Mouse (Mus musculus) thymus, postnatal 25 days (tissue): ENCODE results near the gene Cd6.

ENCODE experiments used
- DNase-seq: peaks from one replicate; pipeline ENCODE4 v3.0.0; 2022

Gene Cd6

GRCm38 (mm10) chr19:10835671-10836070 is 5.8 kb upstream of the Cd6 start:
- DNase-seq = no peak

- no peak for DNase-seq
Observed at GRCm38 (mm10) chr19:10833611-10834010, 3.8 kb upstream of the Cd6 start.

GRCm38 (mm10) chr19:10832030-10832429 is 2.2 kb upstream of the Cd6 start:
- DNase-seq = no peak

GRCm38 (mm10) chr19:10831424-10831823 is 1.6 kb upstream of the Cd6 start:
- DNase-seq = peak; percentile 91

- peak; percentile 58 for DNase-seq
Observed at GRCm38 (mm10) chr19:10828321-10828720, 1.5 kb downstream of the Cd6 start.

GRCm38 (mm10) chr19:10824061-10824460 is 5.8 kb downstream of the Cd6 start:
- no peak for DNase-seq

- no peak for DNase-seq
Observed at GRCm38 (mm10) chr19:10822534-10822933, 7.3 kb downstream of the Cd6 start.

GRCm38 (mm10) chr19:10821319-10821718 is 8.5 kb downstream of the Cd6 start:
- DNase-seq = no peak

GRCm38 (mm10) chr19:10818217-10818946 is 11.5 kb downstream of the Cd6 start:
- DNase-seq = no peak

- DNase-seq = no peak
Observed at GRCm38 (mm10) chr19:10816462-10816861, 13.4 kb downstream of the Cd6 start.

- no peak for DNase-seq
Observed at GRCm38 (mm10) chr19:10815871-10816270, 14.0 kb downstream of the Cd6 start.

- no peak for DNase-seq
Observed at GRCm38 (mm10) chr19:10813905-10814304, 16.0 kb downstream of the Cd6 start.

GRCm38 (mm10) chr19:10813039-10813438 is 16.8 kb downstream of the Cd6 start:
- no peak for DNase-seq

GRCm38 (mm10) chr19:10811471-10811870 is 18.4 kb downstream of the Cd6 start:
- no peak for DNase-seq

GRCm38 (mm10) chr19:10810176-10810492 is 19.7 kb downstream of the Cd6 start:
- no peak for DNase-seq

- DNase-seq = no peak
Observed at GRCm38 (mm10) chr19:10809428-10810175, 20.3 kb downstream of the Cd6 start.

- no peak for DNase-seq
Observed at GRCm38 (mm10) chr19:10808524-10809233, 21.2 kb downstream of the Cd6 start.

- DNase-seq = no peak
Observed at GRCm38 (mm10) chr19:10805661-10806285, 24.1 kb downstream of the Cd6 start.

GRCm38 (mm10) chr19:10804850-10805660 is 24.8 kb downstream of the Cd6 start:
- DNase-seq = no peak

- no peak for DNase-seq
Observed at GRCm38 (mm10) chr19:10803751-10804150, 26.1 kb downstream of the Cd6 start.

GRCm38 (mm10) chr19:10801906-10802305 is 28.0 kb downstream of the Cd6 start:
- DNase-seq = no peak

GRCm38 (mm10) chr19:10801070-10801469 is 28.8 kb downstream of the Cd6 start:
- DNase-seq = no peak

- no peak for DNase-seq
Observed at GRCm38 (mm10) chr19:10799155-10799554, 30.7 kb downstream of the Cd6 start.
